Mouse (Mus musculus) neutrophil, adult 83 days (primary cell): ENCODE measurements around the gene Hist1h2ai. TPM values are rescaled to one million over a fixed set of nuclear protein-coding genes. Genes with fewer than 3 reads are reported as not detected.

Experiments
- total RNA-seq, 2 experiments: library from RNA; stranded (reverse); gene quantifications; one replicate each; pipeline ENCODE4 v1.2.4; 2023

Hist1h2ai gene
- 100 to 1,000 TPM; 381 to 445 TPM for total RNA-seq

DNA sequence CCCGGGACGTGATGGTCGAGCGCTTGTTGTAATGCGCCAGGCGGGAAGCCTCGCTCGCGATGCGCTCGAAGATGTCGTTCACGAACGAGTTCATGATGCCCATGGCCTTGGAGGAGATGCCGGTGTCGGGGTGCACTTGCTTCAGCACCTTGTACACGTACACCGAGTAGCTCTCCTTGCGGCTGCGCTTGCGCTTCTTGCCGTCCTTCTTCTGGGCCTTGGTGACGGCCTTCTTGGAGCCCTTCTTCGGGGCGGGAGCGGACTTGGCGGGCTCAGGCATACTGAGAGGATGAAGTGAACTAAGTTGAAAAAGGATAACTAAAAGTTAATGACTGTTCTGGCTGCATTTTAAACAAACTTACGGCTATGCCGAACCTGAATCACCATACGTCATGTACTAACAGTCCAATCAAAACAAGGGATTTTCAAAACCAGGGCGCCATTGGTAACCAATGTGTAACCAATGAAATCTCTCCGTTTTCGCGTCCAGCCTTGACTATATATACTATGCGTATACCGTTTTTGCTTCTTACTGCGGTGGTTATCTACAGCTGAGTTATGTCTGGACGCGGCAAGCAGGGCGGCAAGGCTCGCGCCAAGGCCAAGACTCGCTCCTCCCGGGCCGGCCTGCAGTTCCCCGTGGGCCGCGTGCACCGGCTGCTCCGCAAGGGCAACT lies at the start of gene Hist1h2ai, which contains the start of gene Hist1h2bl:
Hist1h2ai (plus strand) TSS at position 559 of the 676 bp plus-strand sequence.
Hist1h2bl (minus strand) TSS at position 280 of the 676 bp plus-strand sequence.

DNA sequence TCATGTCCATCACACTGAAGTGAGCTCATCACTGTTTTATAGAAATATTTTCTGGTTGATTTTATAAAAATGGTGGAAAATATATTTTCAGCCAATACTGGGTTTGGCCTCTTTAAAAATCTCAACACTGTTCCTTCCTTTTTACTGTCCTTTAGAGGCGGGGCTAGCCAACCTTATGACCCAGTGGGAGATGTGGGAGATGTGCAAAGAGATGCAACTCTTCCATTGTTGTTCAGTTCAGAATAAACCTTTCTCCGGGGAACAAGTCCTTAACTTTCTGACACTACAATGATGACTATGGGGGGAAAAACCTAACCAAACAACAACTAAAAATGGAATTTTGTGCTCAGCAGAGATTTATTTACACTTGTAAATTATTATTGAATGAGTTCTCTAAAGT lies 38.9 kb upstream of the Hist1h2ai start, which contains the start of gene Olfr1360:
Olfr1360 (minus strand) TSS at position 101 of the 400 bp plus-strand sequence.

DNA sequence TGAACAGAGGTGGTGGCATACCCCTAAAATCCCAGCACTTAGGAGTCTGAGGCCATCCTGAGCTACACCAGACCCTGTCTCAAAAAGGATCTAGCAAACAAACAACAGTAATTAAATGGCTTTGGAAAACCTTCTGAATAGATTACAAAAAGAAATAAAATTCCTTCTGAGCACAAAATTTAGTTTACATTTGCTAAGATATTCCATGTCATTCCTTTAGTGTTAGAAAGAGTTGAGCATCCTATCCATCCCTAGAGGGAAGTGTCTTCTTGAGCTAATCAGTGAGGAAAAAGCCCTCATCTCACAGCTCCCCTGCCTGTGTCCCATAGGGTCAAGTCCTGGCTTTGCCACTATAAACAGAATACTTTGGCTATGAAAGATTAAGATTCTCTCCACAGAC lies 18.4 kb upstream of the Hist1h2ai start, which contains the start of gene Olfr1359:
Olfr1359 (plus strand) TSS at position 301 of the 400 bp plus-strand sequence.

DNA sequence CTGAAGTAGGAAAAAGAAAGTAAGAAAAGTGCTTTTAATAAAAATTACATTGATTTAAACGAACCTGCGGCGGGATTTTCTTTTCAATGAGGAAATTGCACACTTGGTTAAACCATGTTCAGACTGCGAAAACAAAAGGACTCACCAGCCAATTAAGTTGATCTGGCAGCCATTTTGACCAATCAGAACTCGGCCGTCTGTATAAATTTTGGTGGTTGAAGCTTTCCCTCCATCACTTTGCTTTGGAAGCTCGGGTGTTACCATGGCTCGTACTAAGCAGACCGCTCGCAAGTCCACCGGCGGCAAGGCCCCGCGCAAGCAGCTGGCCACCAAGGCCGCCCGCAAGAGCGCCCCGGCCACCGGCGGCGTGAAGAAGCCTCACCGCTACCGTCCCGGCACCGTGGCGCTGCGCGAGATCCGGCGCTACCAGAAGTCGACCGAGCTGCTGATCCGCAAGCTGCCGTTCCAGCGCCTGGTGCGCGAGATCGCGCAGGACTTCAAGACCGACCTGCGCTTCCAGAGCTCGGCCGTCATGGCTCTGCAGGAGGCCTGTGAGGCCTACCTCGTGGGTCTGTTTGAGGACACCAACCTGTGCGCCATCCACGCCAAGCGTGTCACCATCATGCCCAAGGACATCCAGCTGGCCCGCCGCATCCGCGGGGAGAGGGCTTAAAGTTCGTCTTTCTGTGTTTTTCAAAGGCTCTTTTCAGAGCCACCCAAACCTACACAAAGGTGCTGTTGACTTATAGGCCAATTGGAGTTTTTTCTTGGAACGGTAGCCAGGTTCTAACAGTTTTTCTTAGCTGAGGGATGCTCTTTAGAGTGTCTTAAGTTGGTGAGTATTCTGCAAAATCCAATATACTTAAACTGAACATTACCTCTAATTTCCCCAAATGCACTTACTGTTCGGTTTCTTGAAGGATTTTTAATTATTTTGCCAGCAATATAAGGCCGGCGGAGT lies 1.5 kb downstream of the Hist1h2ai start, which contains the start of gene Hist1h3h:
Hist1h3h (plus strand) TSS at position 263 of the 961 bp plus-strand sequence.

DNA sequence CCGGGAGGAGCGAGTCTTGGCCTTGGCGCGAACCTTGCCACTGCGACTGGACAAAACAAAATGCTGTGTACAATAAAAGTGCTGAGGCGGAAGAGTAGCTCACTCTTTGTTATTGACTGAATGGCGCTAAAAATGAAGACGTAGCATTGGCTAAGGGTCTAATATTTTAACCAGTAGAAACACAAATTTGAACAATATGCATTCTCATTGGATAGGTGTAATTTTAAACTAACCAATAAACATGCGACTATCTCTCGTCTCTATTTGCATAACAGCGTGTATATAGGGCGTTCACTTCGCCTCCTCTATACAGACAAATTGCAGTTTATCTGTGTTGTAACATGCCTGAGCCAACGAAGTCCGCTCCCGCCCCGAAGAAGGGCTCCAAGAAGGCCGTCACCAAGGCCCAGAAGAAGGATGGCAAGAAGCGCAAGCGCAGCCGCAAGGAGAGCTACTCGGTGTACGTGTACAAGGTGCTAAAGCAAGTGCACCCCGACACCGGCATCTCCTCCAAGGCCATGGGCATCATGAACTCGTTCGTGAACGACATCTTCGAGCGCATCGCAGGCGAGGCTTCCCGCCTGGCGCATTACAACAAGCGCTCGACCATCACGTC lies 5.6 kb downstream of the Hist1h2ai start, which contains the start of gene Hist1h2bm:
Hist1h2bm (plus strand) TSS at position 288 of the 616 bp plus-strand sequence.

DNA sequence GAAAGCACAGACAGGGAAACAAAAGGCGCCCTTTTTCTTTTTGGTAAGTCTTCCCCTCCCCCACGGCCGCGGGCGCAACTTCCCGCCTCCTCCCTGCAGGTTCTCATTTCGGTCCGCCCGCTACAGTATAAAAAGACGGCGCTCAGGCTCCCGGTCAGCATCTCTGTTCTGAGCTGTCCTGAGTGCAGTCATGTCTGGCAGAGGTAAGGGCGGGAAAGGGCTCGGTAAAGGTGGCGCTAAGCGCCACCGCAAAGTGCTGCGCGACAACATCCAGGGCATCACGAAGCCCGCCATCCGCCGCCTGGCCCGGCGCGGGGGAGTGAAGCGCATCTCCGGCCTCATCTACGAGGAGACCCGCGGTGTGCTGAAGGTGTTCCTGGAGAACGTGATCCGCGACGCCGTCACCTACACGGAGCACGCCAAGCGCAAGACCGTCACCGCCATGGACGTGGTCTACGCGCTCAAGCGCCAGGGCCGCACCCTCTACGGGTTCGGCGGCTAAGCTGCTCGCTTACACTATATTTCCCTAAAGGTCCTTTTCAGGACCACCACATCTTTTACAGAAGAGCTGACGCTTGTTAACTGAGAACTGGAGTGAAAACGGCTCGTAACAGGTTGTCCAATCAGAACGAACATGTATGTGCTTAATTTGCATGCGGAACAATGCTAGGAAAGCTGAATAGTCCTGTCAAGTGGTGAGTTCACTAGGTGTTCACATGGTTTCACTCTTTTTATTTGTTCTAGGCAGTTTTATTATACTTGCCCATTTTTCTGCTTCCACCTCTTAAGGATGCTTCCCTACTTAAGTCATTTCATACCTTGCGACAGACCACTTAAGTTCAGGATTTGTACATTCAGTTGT lies 18.9 kb downstream of the Hist1h2ai start, which contains the start of gene Hist1h4j:
Hist1h4j (plus strand) TSS at position 159 of the 862 bp plus-strand sequence.

DNA sequence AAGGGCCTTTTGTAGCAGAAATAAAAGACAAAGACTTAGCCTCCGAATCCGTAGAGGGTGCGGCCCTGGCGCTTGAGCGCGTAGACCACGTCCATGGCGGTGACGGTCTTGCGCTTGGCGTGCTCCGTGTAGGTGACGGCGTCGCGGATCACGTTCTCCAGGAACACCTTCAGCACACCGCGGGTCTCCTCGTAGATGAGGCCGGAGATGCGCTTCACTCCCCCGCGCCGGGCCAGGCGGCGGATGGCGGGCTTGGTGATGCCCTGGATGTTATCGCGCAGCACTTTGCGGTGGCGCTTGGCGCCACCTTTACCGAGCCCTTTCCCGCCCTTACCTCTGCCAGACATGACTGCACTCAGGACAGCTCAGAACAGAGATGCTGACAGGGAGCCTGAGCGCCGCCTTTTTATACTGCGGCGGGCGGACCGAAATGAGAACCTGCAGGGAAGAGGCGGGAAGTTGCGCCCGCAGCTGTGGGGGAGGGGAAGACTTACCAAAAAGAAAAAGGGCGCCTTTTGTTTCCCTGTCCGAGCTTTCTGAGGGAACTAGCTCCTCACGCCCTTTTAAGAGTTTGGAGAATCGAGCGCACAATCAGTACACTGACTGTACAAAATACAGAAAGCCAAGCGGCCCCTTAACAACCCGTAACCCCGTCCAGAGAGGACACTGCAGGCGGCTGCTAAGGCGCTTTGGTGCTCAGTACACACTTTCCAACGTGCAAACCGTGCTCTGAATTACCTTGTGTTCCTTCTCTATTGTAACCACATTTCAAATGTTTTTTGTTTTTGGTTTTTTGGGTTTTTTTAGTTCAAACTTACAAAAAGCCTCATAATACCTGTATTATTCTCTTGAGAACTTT lies 34.2 kb downstream of the Hist1h2ai start, which contains the start of gene Hist1h4k:
Hist1h4k (minus strand) TSS at position 347 of the 859 bp plus-strand sequence.

DNA sequence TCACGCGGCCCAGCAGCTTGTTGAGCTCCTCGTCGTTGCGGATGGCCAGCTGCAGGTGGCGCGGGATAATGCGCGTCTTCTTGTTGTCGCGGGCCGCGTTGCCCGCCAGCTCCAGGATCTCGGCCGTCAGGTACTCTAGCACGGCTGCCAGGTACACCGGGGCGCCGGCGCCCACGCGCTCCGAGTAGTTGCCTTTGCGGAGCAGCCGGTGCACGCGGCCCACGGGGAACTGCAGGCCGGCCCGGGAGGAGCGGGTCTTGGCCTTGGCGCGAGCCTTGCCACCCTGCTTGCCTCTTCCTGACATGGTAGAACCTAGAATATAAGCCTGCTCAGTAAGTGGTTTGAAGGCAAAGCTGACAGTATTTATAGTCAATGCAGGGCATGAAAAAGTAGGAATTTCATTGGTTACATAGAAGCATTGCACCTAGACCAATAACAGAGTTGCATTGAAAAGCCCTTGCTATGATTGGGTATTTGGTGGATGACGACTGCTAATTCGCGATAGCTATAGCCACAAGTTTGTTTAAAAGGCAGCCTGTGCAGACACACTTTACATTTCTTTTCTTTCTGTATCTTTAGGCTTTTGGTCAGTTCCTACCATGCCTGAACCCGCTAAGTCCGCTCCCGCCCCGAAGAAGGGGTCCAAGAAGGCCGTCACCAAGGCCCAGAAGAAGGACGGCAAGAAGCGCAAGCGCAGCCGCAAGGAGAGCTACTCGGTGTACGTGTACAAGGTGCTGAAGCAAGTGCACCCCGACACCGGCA lies 37.5 kb downstream of the Hist1h2ai start, which contains the start of the genes Hist1h2ak and Hist1h2bn:
Hist1h2ak (minus strand) TSS at position 304 of the 762 bp plus-strand sequence.
Hist1h2bn (plus strand) TSS at position 600 of the 762 bp plus-strand sequence.

Other genes with a start within 250 kb of the Hist1h2ai start
- not detected for gene Nkapl, start 247.9 kb upstream of the Hist1h2ai start, total RNA-seq
- gene Zkscan4, start 237.5 kb upstream of the Hist1h2ai start, total RNA-seq = under 1 TPM in 1 of 2 experiments, not detected in 1; 0.22 TPM
- gene Gm10065, start 237.0 kb upstream of the Hist1h2ai start, total RNA-seq = not detected
- 1 to 10 TPM; 2.4 to 2.7 TPM for gene AK157302, start 221.2 kb upstream of the Hist1h2ai start, total RNA-seq
- gene Gm11273, start 215.0 kb upstream of the Hist1h2ai start, total RNA-seq = 10 to 100 TPM; 11.5 to 12.9 TPM
- 1 to 10 TPM; 2.4 to 3.9 TPM for gene Zkscan8, start 185.3 kb upstream of the Hist1h2ai start, total RNA-seq
- gene Olfr1366, start 173.6 kb upstream of the Hist1h2ai start, total RNA-seq = not detected
- gene Olfr1535, start 156.5 kb upstream of the Hist1h2ai start, total RNA-seq = not detected
- not detected for gene Olfr1364, start 134.7 kb upstream of the Hist1h2ai start, total RNA-seq
- gene Olfr1362, start 102.4 kb upstream of the Hist1h2ai start, total RNA-seq = not detected
- not detected for gene Olfr11, start 73.9 kb upstream of the Hist1h2ai start, total RNA-seq
- not detected for gene Olfr1361, start 53.0 kb upstream of the Hist1h2ai start, total RNA-seq
- not detected for gene Olfr1360, start 39.0 kb upstream of the Hist1h2ai start, total RNA-seq
- gene Olfr1359, start 18.3 kb upstream of the Hist1h2ai start, total RNA-seq = not detected
- 1,000 to 10,000 TPM; 1,112 to 1,155 TPM for gene Hist1h2bl, start 279 bp upstream of the Hist1h2ai start, total RNA-seq
- 1,000 to 10,000 TPM; 1,706 to 1,716 TPM for gene Hist1h3h, start 1.2 kb downstream of the Hist1h2ai start, total RNA-seq
- gene Hist1h2bm, start 5.6 kb downstream of the Hist1h2ai start, total RNA-seq = 100 to 1,000 TPM; 312 to 338 TPM
- gene Hist1h4j, start 18.6 kb downstream of the Hist1h2ai start, total RNA-seq = 100 to 1,000 TPM; 189 to 204 TPM
- gene Hist1h4k, start 34.1 kb downstream of the Hist1h2ai start, total RNA-seq = 1,000 to 10,000 TPM; 2,442 to 2,952 TPM
- gene Hist1h2ak, start 37.4 kb downstream of the Hist1h2ai start, total RNA-seq = 100 to 1,000 TPM; 484 to 517 TPM
- gene Hist1h2bn, start 37.7 kb downstream of the Hist1h2ai start, total RNA-seq = 100 to 1,000 TPM; 773 to 822 TPM
- 100 to 1,000 TPM; 670 to 767 TPM for gene Hist1h1b, start 64.2 kb downstream of the Hist1h2ai start, total RNA-seq
- 1,000 to 10,000 TPM; 1,415 to 1,653 TPM for gene Hist1h3i, start 66.9 kb downstream of the Hist1h2ai start, total RNA-seq
- 100 to 1,000 TPM; 208 to 211 TPM for gene Hist1h2an, start 70.8 kb downstream of the Hist1h2ai start, total RNA-seq
- gene Hist1h2bp, start 71.0 kb downstream of the Hist1h2ai start, total RNA-seq = 100 to 1,000 TPM; 541 to 563 TPM
- 1,000 to 10,000 TPM; 1,187 to 1,287 TPM for gene Hist1h2bq, start 93.8 kb downstream of the Hist1h2ai start, total RNA-seq
- gene Hist1h2ao, start 94.0 kb downstream of the Hist1h2ai start, total RNA-seq = 1,000 to 10,000 TPM; 2,421 to 2,630 TPM
- gene Hist1h4m, start 95.3 kb downstream of the Hist1h2ai start, total RNA-seq = 1,000 to 10,000 TPM; 1,420 to 1,801 TPM
- 1,000 to 10,000 TPM in 1 of 2 experiments, 100 to 1,000 TPM in 1; 619 to 1,159 TPM for gene Hist1h4n, start 115.8 kb downstream of the Hist1h2ai start, total RNA-seq
- 100 to 1,000 TPM; 551 to 589 TPM for gene Hist1h2ap, start 117.1 kb downstream of the Hist1h2ai start, total RNA-seq
- gene Hist1h2br, start 117.3 kb downstream of the Hist1h2ai start, total RNA-seq = 1,000 to 10,000 TPM; 1,190 to 1,308 TPM
- under 1 TPM; 0.35 to 0.60 TPM for gene Zfp184, start 228.7 kb downstream of the Hist1h2ai start, total RNA-seq